Mouse (Mus musculus): ENCODE results near the gene Mpst. TPM values are rescaled to one million over a fixed set of nuclear protein-coding genes. Genes with fewer than 3 reads are reported as not detected.

Mpst gene
- polyA plus RNA-seq, 1 experiment from 2014 or later, result 1.6 TPM

- H3K27ac ChIP-seq, result no peak overlapping the region
- no peaks in the 10 kb centered on the region for H3K4me1 ChIP-seq
- H3K4me2 ChIP-seq (replicated peaks), result no peak overlapping the region
- 50% methylated on average over 2 of the region's 2 CpGs for WGBS
- no peak for ATAC-seq (ENCODE audit: low FRiP score, low read depth)
- H3K9me3 ChIP-seq, result no peaks in the 10 kb centered on the region
- H3K36me3 ChIP-seq, result no peaks in the 10 kb centered on the region
- H3K9ac ChIP-seq, result no peak overlapping the region
- no peaks in the 10 kb centered on the region for H3K27me3 ChIP-seq
- H3K4me3 ChIP-seq, result no peak overlapping the region
These were observed 56.8 kb downstream of the Mpst start for GRCm38 (mm10) chr15:78462981-78463380.

Other genes with a start within 250 kb of the Mpst start
- gene Ift27, start 232.3 kb upstream of the Mpst start, polyA plus RNA-seq (2015; fragmentation: Nextera tagmentation; extraction: Ambion mirVana), result 91.1 and 98.3 TPM in 2 replicates
- 0.15 TPM in 1 of 2 replicates, not detected in the other for gene Pvalb, start 200.0 kb upstream of the Mpst start, polyA plus RNA-seq (2015; fragmentation: Nextera tagmentation; extraction: Ambion mirVana)
- gene Ncf4, start 161.6 kb upstream of the Mpst start, polyA plus RNA-seq (2015; fragmentation: Nextera tagmentation; extraction: Ambion mirVana), result 2.6 and 3.4 TPM in 2 replicates
- 0.39 and 0.50 TPM in 2 replicates for gene Csf2rb2, start 100.7 kb upstream of the Mpst start, polyA plus RNA-seq (2015; fragmentation: Nextera tagmentation; extraction: Ambion mirVana)
- 1.2 and 1.6 TPM in 2 replicates for gene Csf2rb, start 80.7 kb upstream of the Mpst start, polyA plus RNA-seq (2015; fragmentation: Nextera tagmentation; extraction: Ambion mirVana)
- not detected in 2 replicates for gene Tex33, start 10.5 kb upstream of the Mpst start, polyA plus RNA-seq (2015; fragmentation: Nextera tagmentation; extraction: Ambion mirVana)
- gene Tst, start 509 bp upstream of the Mpst start, polyA plus RNA-seq (2015; fragmentation: Nextera tagmentation; extraction: Ambion mirVana), result 5.6 and 7.3 TPM in 2 replicates
- gene Kctd17, start 22.1 kb downstream of the Mpst start, polyA plus RNA-seq (2015; fragmentation: Nextera tagmentation; extraction: Ambion mirVana), result 45.0 and 48.3 TPM in 2 replicates
- gene Tmprss6, start 62.2 kb downstream of the Mpst start, polyA plus RNA-seq (2015; fragmentation: Nextera tagmentation; extraction: Ambion mirVana), result 0.13 and 0.81 TPM in 2 replicates
- gene Il2rb, start 88.9 kb downstream of the Mpst start, polyA plus RNA-seq (2015; fragmentation: Nextera tagmentation; extraction: Ambion mirVana), result 0.22 and 0.24 TPM in 2 replicates
- 32.2 and 34.6 TPM in 2 replicates for gene C1qtnf6, start 125.0 kb downstream of the Mpst start, polyA plus RNA-seq (2015; fragmentation: Nextera tagmentation; extraction: Ambion mirVana)
- not detected in 2 replicates for gene Sstr3, start 138.3 kb downstream of the Mpst start, polyA plus RNA-seq (2015; fragmentation: Nextera tagmentation; extraction: Ambion mirVana)
- gene Rac2, start 166.4 kb downstream of the Mpst start, polyA plus RNA-seq (2015; fragmentation: Nextera tagmentation; extraction: Ambion mirVana), result 11.3 and 12.5 TPM in 2 replicates
- gene Cyth4, start 190.6 kb downstream of the Mpst start, polyA plus RNA-seq (2015; fragmentation: Nextera tagmentation; extraction: Ambion mirVana), result 8.0 and 8.7 TPM in 2 replicates

Data from limb, embryonic 13.5 days (tissue).